Mouse (Mus musculus): ENCODE measurements around the gene Tfr2. TPM values are rescaled to one million over a fixed set of nuclear protein-coding genes. Genes with fewer than 3 reads are reported as not detected.

Tfr2 gene
- polyA plus RNA-seq, 1 experiment from 2014 or later, result 3.1 TPM

DNA sequence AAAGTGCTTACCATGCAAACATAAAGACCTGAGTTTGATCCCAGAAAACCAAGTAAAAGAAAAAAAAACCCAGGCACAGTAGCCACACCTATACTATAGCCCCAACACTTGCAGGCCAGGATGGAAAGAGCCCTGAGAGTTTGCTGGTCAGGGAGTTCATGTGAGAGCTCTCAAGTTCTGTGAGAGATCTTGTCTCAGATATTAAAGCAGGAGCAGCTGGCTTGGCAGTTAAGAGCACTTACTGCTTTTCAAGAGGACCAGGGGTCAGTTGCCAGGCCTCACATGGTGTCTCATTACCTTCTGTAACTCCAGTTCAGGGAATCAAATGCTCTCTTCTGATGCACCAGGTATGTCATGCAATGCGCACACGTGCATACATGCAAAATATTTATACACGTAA lies 34.9 kb upstream of the Tfr2 start:
- no peak for ATAC-seq
- H3K4me1 ChIP-seq (replicated peaks; ENCODE audit: control insufficient read depth, insufficient read depth, low read length), result peaks cover 16% of the 10 kb centered on the region

DNA sequence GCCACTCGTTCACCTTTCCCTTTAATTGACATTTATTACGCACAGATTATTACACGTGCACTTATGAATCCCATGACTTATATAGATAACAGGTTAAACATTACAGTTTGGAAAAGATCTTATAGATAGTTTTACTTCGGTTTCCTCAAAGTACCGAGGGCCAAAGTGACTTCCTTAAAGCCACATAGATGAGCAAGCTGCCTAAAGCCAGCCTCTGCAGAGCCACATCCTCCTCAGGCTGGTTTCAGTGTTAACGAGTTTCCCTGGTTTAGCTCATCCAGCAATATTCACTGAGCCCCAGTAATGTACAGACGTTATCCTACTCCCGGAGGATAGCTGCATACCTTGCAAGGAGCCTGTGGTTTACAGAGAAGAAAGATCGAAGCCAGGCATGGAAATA lies 34.3 kb upstream of the Tfr2 start:
- no peak for ATAC-seq
- Histone ChIP-seq H3K4me1 (replicated peaks; ENCODE audit: control insufficient read depth, insufficient read depth, low read length) (peaks cover 12% of the 10 kb centered on the region), H3K36me3 (ENCODE audit: control insufficient read depth, insufficient read depth) (no peaks in the 10 kb centered on the region), H3K27ac (ENCODE audit: low read length) (no peak overlapping the region), H3K9ac (replicated peaks; ENCODE audit: low read depth, low read length) (no peak overlapping the region), H3K27me3 (replicated peaks; ENCODE audit: control insufficient read depth, insufficient read depth, low read length) (no peaks in the 10 kb centered on the region), H3K9me3 (ENCODE audit: control insufficient read depth, low read length) (no peaks in the 10 kb centered on the region), H3K4me3 (replicated peaks; ENCODE audit: low read length) (no peak overlapping the region), H3K4me2 (ENCODE audit: low read length) (no peak overlapping the region)
- 83% methylated on average over 9 of the region's 9 CpGs for WGBS

More for the DNA sequence above, 34.9 kb upstream of the Tfr2 start:
- no peaks in the 10 kb centered on the region for H3K9me3 ChIP-seq (ENCODE audit: control insufficient read depth, low read length)
- H3K4me3 ChIP-seq (replicated peaks; ENCODE audit: low read length), result no peak overlapping the region
- WGBS, result 93% methylated on average over 3 of the region's 3 CpGs
- H3K27me3 ChIP-seq (replicated peaks; ENCODE audit: control insufficient read depth, insufficient read depth, low read length), result no peaks in the 10 kb centered on the region
- H3K4me2 ChIP-seq (ENCODE audit: low read length), result no peak overlapping the region
- no peaks in the 10 kb centered on the region for H3K36me3 ChIP-seq (ENCODE audit: control insufficient read depth, insufficient read depth)
- no peak overlapping the region for H3K9ac ChIP-seq (replicated peaks; ENCODE audit: low read depth, low read length)
- H3K27ac ChIP-seq (ENCODE audit: low read length), result no peak overlapping the region

DNA sequence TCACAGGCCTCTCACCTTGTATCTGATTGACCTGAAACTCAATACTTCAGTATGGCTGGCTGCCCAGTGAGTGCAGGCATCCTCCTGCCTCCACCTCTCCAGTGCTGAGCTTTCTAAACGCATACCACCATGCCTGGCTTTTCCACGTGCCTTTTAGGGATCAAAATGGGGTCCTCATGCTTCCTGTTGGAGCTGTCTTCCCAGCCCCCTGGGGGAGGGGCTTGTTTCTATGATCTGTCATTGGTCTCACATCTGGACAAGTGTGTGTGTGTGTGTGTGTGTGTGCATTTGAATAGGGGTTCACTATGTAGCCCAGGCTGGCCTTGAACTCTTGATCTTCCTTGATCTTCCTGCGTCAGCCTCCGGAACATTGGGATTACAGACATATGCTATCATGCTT lies 32.2 kb upstream of the Tfr2 start:
- Histone ChIP-seq H3K9ac (replicated peaks; ENCODE audit: low read depth, low read length) (no peak overlapping the region), H3K9me3 (ENCODE audit: control insufficient read depth, low read length) (no peaks in the 10 kb centered on the region), H3K4me3 (replicated peaks; ENCODE audit: low read length) (no peak overlapping the region), H3K27me3 (replicated peaks; ENCODE audit: control insufficient read depth, insufficient read depth, low read length) (no peaks in the 10 kb centered on the region), H3K4me1 (replicated peaks; ENCODE audit: control insufficient read depth, insufficient read depth, low read length) (peaks cover 9% of the 10 kb centered on the region), H3K36me3 (ENCODE audit: control insufficient read depth, insufficient read depth) (no peaks in the 10 kb centered on the region), H3K27ac (ENCODE audit: low read length) (no peak overlapping the region), H3K4me2 (ENCODE audit: low read length) (no peak overlapping the region)
- ATAC-seq, result no peak
- 51% methylated on average over 4 of the region's 4 CpGs for WGBS

DNA sequence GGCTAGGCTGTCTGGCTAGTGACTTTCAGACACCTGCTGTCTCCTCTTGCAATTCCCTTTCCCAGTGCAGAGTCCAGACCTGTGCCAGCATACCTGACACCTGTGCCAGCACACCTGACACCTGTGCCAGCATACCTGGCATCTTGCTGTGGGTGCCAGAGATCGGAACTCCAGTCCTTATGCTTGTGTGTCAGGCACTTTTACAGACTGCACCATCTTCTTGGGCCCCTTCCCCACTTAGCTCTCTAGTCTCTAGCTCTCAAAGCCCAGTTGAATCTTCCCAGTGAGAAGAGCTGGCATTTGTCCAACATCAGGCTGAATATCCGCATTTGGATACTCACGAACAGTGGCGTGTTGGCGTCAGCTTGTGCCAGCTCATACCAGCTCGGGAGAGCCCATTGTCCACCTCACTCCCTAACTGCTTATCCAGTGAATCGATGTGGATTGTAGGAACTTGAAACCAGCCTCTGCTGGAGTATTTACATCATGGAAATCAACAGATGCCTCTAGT lies 30.3 kb upstream of the Tfr2 start:
- Histone ChIP-seq H3K4me2 (ENCODE audit: low read length) (no peak overlapping the region), H3K9me3 (ENCODE audit: control insufficient read depth, low read length) (no peaks in the 10 kb centered on the region), H3K27ac (ENCODE audit: low read length) (peak overlapping the region; percentile 5), H3K4me1 (replicated peaks; ENCODE audit: control insufficient read depth, insufficient read depth, low read length) (peaks cover 9% of the 10 kb centered on the region), H3K4me3 (replicated peaks; ENCODE audit: low read length) (no peak overlapping the region), H3K9ac (replicated peaks; ENCODE audit: low read depth, low read length) (no peak overlapping the region), H3K27me3 (replicated peaks; ENCODE audit: control insufficient read depth, insufficient read depth, low read length) (no peaks in the 10 kb centered on the region), H3K36me3 (ENCODE audit: control insufficient read depth, insufficient read depth) (no peaks in the 10 kb centered on the region)
- WGBS, result 23% methylated on average over 7 of the region's 7 CpGs
- ATAC-seq, result peak; percentile 68

DNA sequence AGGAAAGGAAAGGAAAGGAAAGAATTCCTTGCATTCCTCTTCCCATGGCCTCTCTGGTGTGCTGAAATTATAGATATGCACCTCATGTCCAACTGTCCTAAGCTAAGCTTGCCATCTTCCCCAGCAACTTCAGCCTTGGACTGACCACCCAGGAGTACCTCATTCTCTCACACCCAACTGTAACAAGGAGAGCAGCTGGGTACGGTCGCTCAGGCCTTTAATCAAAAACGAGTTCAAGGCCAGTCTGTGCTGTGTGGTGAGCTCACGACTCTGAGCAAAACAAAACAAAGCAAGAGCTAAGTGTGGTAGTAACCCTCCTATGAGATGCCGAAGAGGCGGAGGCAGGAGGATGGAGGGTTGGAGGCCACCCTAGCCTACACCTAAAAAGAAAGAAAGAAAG lies 28.6 kb upstream of the Tfr2 start:
- Histone ChIP-seq H3K4me2 (ENCODE audit: low read length) (no peak overlapping the region), H3K36me3 (ENCODE audit: control insufficient read depth, insufficient read depth) (no peaks in the 10 kb centered on the region), H3K9me3 (ENCODE audit: control insufficient read depth, low read length) (no peaks in the 10 kb centered on the region), H3K27ac (ENCODE audit: low read length) (no peak overlapping the region), H3K9ac (replicated peaks; ENCODE audit: low read depth, low read length) (no peak overlapping the region), H3K27me3 (replicated peaks; ENCODE audit: control insufficient read depth, insufficient read depth, low read length) (no peaks in the 10 kb centered on the region), H3K4me3 (replicated peaks; ENCODE audit: low read length) (no peak overlapping the region), H3K4me1 (replicated peaks; ENCODE audit: control insufficient read depth, insufficient read depth, low read length) (peaks cover 9% of the 10 kb centered on the region)
- no peak for ATAC-seq
- 70% methylated on average over 6 of the region's 6 CpGs for WGBS

DNA sequence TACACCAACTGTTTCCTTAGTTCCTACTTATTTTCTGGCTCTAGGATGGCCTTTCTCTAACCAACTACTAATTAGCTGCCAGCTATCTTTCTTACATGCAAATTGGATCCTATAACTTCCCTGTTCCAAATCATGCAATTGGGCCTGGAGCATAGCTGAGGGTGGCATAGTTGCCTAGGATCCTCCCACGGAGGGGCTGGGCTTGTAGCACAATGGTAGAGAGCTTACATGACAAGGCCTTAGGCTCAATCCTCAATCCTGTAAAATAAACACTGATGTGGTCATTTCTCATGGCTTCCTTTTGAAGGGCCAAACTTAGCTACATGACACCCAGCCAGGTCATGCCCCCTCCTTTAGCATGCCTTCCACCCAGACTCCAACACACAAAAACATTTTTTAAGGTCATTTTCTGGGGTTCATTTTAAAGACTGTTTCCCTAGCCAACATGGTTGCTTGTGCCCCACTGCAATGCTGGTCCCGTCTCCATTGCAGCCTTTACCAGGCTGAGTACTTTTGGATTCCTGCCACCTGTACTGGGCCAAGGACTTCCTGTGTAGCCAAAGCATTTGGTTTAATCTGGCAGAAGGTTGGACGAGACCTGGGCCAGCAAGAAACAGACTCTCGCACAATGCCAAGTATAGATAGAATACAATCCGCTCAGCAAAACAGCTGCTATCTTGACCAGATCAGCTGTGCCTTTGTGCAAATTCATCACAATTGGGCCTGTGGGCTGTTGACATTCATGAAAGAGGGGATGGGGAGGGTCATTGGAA lies 27.7 kb upstream of the Tfr2 start:
- Histone ChIP-seq H3K4me2 (ENCODE audit: low read length) (no peak overlapping the region), H3K9ac (replicated peaks; ENCODE audit: low read depth, low read length) (no peak overlapping the region), H3K4me3 (replicated peaks; ENCODE audit: low read length) (no peak overlapping the region), H3K27ac (ENCODE audit: low read length) (peak overlapping the region; percentile 54), H3K4me1 (replicated peaks; ENCODE audit: control insufficient read depth, insufficient read depth, low read length) (peaks cover 9% of the 10 kb centered on the region), H3K36me3 (ENCODE audit: control insufficient read depth, insufficient read depth) (no peaks in the 10 kb centered on the region), H3K9me3 (ENCODE audit: control insufficient read depth, low read length) (no peaks in the 10 kb centered on the region), H3K27me3 (replicated peaks; ENCODE audit: control insufficient read depth, insufficient read depth, low read length) (no peaks in the 10 kb centered on the region)
- ATAC-seq, result peak; percentile 50; the same call in 1 of the 2 replicates
- 55% methylated on average over 5 of the region's 5 CpGs for WGBS

DNA sequence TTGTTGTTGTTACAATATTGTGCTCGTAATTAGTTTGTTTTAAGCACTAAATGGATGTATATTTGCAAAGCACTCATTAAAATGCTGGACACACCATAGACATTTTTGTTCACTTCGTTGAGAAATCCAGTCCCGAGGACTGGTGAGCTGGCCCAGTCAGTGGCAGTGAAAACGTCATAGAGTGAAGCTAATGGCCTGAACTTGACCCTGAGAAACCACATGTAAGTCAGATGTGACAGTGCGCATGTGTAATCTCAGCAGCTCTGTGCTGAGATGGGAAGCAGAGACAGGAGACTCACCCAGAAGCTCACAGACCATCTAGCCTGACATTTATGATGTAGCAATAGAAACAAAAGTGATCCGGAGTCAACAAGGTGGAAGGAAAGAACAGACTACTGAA lies 24.7 kb upstream of the Tfr2 start:
- H3K9me3 ChIP-seq (ENCODE audit: control insufficient read depth, low read length), result no peaks in the 10 kb centered on the region
- H3K9ac ChIP-seq (replicated peaks; ENCODE audit: low read depth, low read length), result no peak overlapping the region
- no peak overlapping the region for H3K27ac ChIP-seq (ENCODE audit: low read length)
- no peaks in the 10 kb centered on the region; the same call in 1 of the 2 replicates for H3K4me1 ChIP-seq (replicated peaks; ENCODE audit: control insufficient read depth, insufficient read depth, low read length)
- no peaks in the 10 kb centered on the region for H3K36me3 ChIP-seq (ENCODE audit: control insufficient read depth, insufficient read depth)
- H3K4me3 ChIP-seq (replicated peaks; ENCODE audit: low read length), result no peak overlapping the region
- no peaks in the 10 kb centered on the region for H3K27me3 ChIP-seq (replicated peaks; ENCODE audit: control insufficient read depth, insufficient read depth, low read length)
- 64% methylated on average over 6 of the region's 6 CpGs for WGBS
- no peak for ATAC-seq
- H3K4me2 ChIP-seq (ENCODE audit: low read length), result no peak overlapping the region

DNA sequence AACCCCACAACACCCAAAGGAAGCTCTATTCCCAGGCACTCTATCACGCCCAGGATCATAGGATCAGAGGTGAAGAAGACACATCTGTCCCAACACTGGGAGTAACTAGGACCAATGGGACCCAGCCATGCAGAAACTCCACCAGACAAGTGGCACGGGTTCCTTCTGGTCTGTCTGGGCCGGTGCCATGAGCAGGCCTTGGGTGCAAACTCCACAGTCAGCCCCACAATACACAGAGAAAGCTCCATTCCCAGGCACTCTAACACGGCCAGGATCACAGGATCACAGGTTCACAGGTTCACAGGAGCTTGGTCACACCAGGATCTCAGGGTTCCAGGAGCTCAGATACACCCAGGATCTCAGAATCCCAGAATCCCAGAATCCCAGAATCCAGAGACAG lies 24.0 kb upstream of the Tfr2 start:
- ATAC-seq, result no peak
- no peaks in the 10 kb centered on the region for H3K27me3 ChIP-seq (replicated peaks; ENCODE audit: control insufficient read depth, insufficient read depth, low read length)
- no peaks in the 10 kb centered on the region for H3K4me1 ChIP-seq (replicated peaks; ENCODE audit: control insufficient read depth, insufficient read depth, low read length)
- no peak overlapping the region for H3K4me2 ChIP-seq (ENCODE audit: low read length)
- no peak overlapping the region for H3K27ac ChIP-seq (ENCODE audit: low read length)
- 75% methylated on average over 4 of the region's 4 CpGs for WGBS
- no peaks in the 10 kb centered on the region for H3K36me3 ChIP-seq (ENCODE audit: control insufficient read depth, insufficient read depth)
- H3K9me3 ChIP-seq (ENCODE audit: control insufficient read depth, low read length), result no peaks in the 10 kb centered on the region
- no peak overlapping the region for H3K4me3 ChIP-seq (replicated peaks; ENCODE audit: low read length)
- H3K9ac ChIP-seq (replicated peaks; ENCODE audit: low read depth, low read length), result no peak overlapping the region

DNA sequence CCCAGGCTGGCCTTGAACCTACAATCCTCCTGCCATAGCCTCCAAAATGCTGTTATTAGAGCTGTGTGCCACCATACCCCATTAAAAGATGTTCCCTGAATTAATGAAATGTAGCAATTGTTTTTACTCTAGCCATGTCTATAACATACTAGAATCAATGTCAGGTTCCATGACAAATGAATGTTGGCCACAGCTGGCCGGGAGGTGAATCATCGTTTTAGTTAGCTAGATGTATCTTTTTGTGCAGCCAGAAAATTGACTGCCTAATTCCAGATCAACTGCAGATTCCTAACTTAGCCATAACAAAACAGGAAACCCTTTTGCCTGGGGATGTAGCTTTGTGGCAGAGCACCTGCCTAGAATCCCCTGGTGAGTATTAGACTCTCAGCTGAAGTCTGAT lies 19.8 kb upstream of the Tfr2 start:
- H3K9me3 ChIP-seq (ENCODE audit: control insufficient read depth, low read length), result no peaks in the 10 kb centered on the region
- no peak for ATAC-seq
- no peak overlapping the region for H3K27ac ChIP-seq (ENCODE audit: low read length)
- H3K9ac ChIP-seq (replicated peaks; ENCODE audit: low read depth, low read length), result no peak overlapping the region
- H3K4me2 ChIP-seq (ENCODE audit: low read length), result no peak overlapping the region
- H3K36me3 ChIP-seq (ENCODE audit: control insufficient read depth, insufficient read depth), result no peaks in the 10 kb centered on the region
- 87% methylated on average over 2 of the region's 2 CpGs for WGBS
- H3K4me3 ChIP-seq (replicated peaks; ENCODE audit: low read length), result no peak overlapping the region
- H3K4me1 ChIP-seq (replicated peaks; ENCODE audit: control insufficient read depth, insufficient read depth, low read length), result peaks cover 8% of the 10 kb centered on the region
- no peaks in the 10 kb centered on the region for H3K27me3 ChIP-seq (replicated peaks; ENCODE audit: control insufficient read depth, insufficient read depth, low read length)
